Mouse (Mus musculus) liver, adult 2 months (tissue): Measurements from ENCODE around the gene Ppp1r10.

Experiments
- CTCF ChIP-seq: fragments of 200-500 bp; IDR thresholded peaks from 2 replicates; pipeline ENCODE4 v1.5.1; 2011; ENCODE audit warnings: low read depth, low read length, control low read depth
- POLR2A ChIP-seq: fragments of 200-500 bp; IDR thresholded peaks from 2 replicates; pipeline ENCODE4 v1.6.1; 2011; ENCODE audit warnings: low read length, control low read depth; ENCODE audit not compliant: insufficient read depth; ENCODE audit errors: extremely low read depth

GRCm38 (mm10) chr17:35917143-35917462, 869 bp downstream of the Ppp1r10 start:
- no peak for TF ChIP-seq POLR2A
- no peak for TF ChIP-seq CTCF
